Mouse (Mus musculus): Measurements from ENCODE around the gene Rsrc1. TPM values are rescaled to one million over a fixed set of nuclear protein-coding genes. Genes with fewer than 3 reads are reported as not detected.
A peak's percentile ranks its signal among the peaks of the same experiment; 100 is the strongest.
"Not testable (repeated sequence)": the region's sequence is repeated elsewhere in the genome, so short reads cannot be mapped to it uniquely, and the experiment has no call there.

Rsrc1 gene
- total RNA-seq, 1 experiment from 2014 or later, result 36.8 TPM

- 0 out of 2 replicates have a peak, but pooled peaks have one; percentile 21 for ATAC-seq (replicated peaks; ENCODE audit: insufficient number of reproducible peaks, low FRiP score, low TSS enrichment, poor library complexity, severe bottlenecking)
Observed at GRCm38 (mm10) chr3:66982181-66982911, 1.2 kb downstream of the Rsrc1 start.

- no peak for ATAC-seq (replicated peaks; ENCODE audit: insufficient number of reproducible peaks, low FRiP score, low TSS enrichment, poor library complexity, severe bottlenecking)
Observed at GRCm38 (mm10) chr3:66983481-66983880, 2.3 kb downstream of the Rsrc1 start.

- peak; percentile 87 for ATAC-seq (replicated peaks; ENCODE audit: insufficient number of reproducible peaks, low FRiP score, low TSS enrichment, poor library complexity, severe bottlenecking)
Observed at GRCm38 (mm10) chr3:66985539-66986286, 4.5 kb downstream of the Rsrc1 start.

- no peak for ATAC-seq (replicated peaks; ENCODE audit: insufficient number of reproducible peaks, low FRiP score, low TSS enrichment, poor library complexity, severe bottlenecking)
Observed at GRCm38 (mm10) chr3:66986287-66986560, 5.0 kb downstream of the Rsrc1 start.

GRCm38 (mm10) chr3:66996820-66997219, 15.6 kb downstream of the Rsrc1 start:
- no peak for ATAC-seq (replicated peaks; ENCODE audit: insufficient number of reproducible peaks, low FRiP score, low TSS enrichment, poor library complexity, severe bottlenecking)

GRCm38 (mm10) chr3:67036387-67037062, 55.3 kb downstream of the Rsrc1 start:
- ATAC-seq (replicated peaks; ENCODE audit: insufficient number of reproducible peaks, low FRiP score, low TSS enrichment, poor library complexity, severe bottlenecking), result no peak

- no peak for ATAC-seq (replicated peaks; ENCODE audit: insufficient number of reproducible peaks, low FRiP score, low TSS enrichment, poor library complexity, severe bottlenecking)
Observed at GRCm38 (mm10) chr3:67059755-67060154, 78.6 kb downstream of the Rsrc1 start.

GRCm38 (mm10) chr3:67070575-67071488, 89.6 kb downstream of the Rsrc1 start:
- no peak for ATAC-seq (replicated peaks; ENCODE audit: insufficient number of reproducible peaks, low FRiP score, low TSS enrichment, poor library complexity, severe bottlenecking)

- ATAC-seq (replicated peaks; ENCODE audit: insufficient number of reproducible peaks, low FRiP score, low TSS enrichment, poor library complexity, severe bottlenecking), result not testable (repeated sequence)
Observed at GRCm38 (mm10) chr3:67073653-67074052, 92.5 kb downstream of the Rsrc1 start.

- no peak for ATAC-seq (replicated peaks; ENCODE audit: insufficient number of reproducible peaks, low FRiP score, low TSS enrichment, poor library complexity, severe bottlenecking)
Observed at GRCm38 (mm10) chr3:67075484-67075883, 94.3 kb downstream of the Rsrc1 start.

- no peak for ATAC-seq (replicated peaks; ENCODE audit: insufficient number of reproducible peaks, low FRiP score, low TSS enrichment, poor library complexity, severe bottlenecking)
Observed at GRCm38 (mm10) chr3:67084742-67085141, 103.6 kb downstream of the Rsrc1 start.

GRCm38 (mm10) chr3:67108428-67108827, 127.2 kb downstream of the Rsrc1 start:
- ATAC-seq (replicated peaks; ENCODE audit: insufficient number of reproducible peaks, low FRiP score, low TSS enrichment, poor library complexity, severe bottlenecking), result no peak

GRCm38 (mm10) chr3:67116317-67116716, 135.1 kb downstream of the Rsrc1 start:
- no peak for ATAC-seq (replicated peaks; ENCODE audit: insufficient number of reproducible peaks, low FRiP score, low TSS enrichment, poor library complexity, severe bottlenecking)

- no peak for ATAC-seq (replicated peaks; ENCODE audit: insufficient number of reproducible peaks, low FRiP score, low TSS enrichment, poor library complexity, severe bottlenecking)
Observed at GRCm38 (mm10) chr3:67132521-67132920, 151.3 kb downstream of the Rsrc1 start.

- no peak for ATAC-seq (replicated peaks; ENCODE audit: insufficient number of reproducible peaks, low FRiP score, low TSS enrichment, poor library complexity, severe bottlenecking)
Observed at GRCm38 (mm10) chr3:67135749-67136375, 154.7 kb downstream of the Rsrc1 start.

GRCm38 (mm10) chr3:67144952-67145351, 163.8 kb downstream of the Rsrc1 start:
- no peak for ATAC-seq (replicated peaks; ENCODE audit: insufficient number of reproducible peaks, low FRiP score, low TSS enrichment, poor library complexity, severe bottlenecking)

GRCm38 (mm10) chr3:67146280-67146679, 165.1 kb downstream of the Rsrc1 start:
- no peak for ATAC-seq (replicated peaks; ENCODE audit: insufficient number of reproducible peaks, low FRiP score, low TSS enrichment, poor library complexity, severe bottlenecking)

- no peak for ATAC-seq (replicated peaks; ENCODE audit: insufficient number of reproducible peaks, low FRiP score, low TSS enrichment, poor library complexity, severe bottlenecking)
Observed at GRCm38 (mm10) chr3:67147246-67147645, 166.1 kb downstream of the Rsrc1 start.
